Mouse (Mus musculus) hindbrain, embryonic 15.5 days (tissue): ENCODE measurements at regions not wholly inside any gene's neighbourhood (a gene's known extent, or its start where the extent isn't known, plus 50 kb on each side); places are given as distances from the start of the nearest gene placed in this dataset.

Experiments used
- ATAC-seq: fragments of 200-750 bp; cut with Nextera tagmentation; 2 replicates; pipeline ENCODE4 v1.8.0; 2017; ENCODE audit warnings: low read depth, moderate number of reproducible peaks, moderate TSS enrichment; ENCODE audit not compliant: low FRiP score
- H3K27ac ChIP-seq: fragments of 300-500 bp; sonication (generic); replicated peaks from 2 replicates; pipeline ENCODE4 v1.5.1; 2015; ENCODE audit warnings: mild to moderate bottlenecking, inconsistent platforms
- H3K27me3 ChIP-seq: fragments of 300-500 bp; sonication (generic); 2 replicates; pipeline ENCODE4 v1.6.1; 2015; ENCODE audit warnings: control low read depth, inconsistent platforms
- H3K36me3 ChIP-seq: fragments of 300-500 bp; sonication (generic); 2 replicates; pipeline ENCODE4 v1.6.1; 2015; ENCODE audit warnings: control low read depth, inconsistent platforms
- H3K4me1 ChIP-seq: fragments of 300-500 bp; sonication (generic); replicated peaks from 2 replicates; pipeline ENCODE4 v1.6.1; 2015; ENCODE audit warnings: control low read depth, inconsistent platforms
- H3K4me2 ChIP-seq: fragments of 300-500 bp; sonication (generic); 2 replicates; pipeline ENCODE4 v1.6.1; 2015; ENCODE audit warnings: moderate library complexity, mild to moderate bottlenecking, inconsistent platforms
- H3K4me3 ChIP-seq: fragments of 300-500 bp; sonication (generic); 2 replicates; pipeline ENCODE4 v1.5.1; 2015; ENCODE audit warnings: mild to moderate bottlenecking, inconsistent platforms
- H3K9ac ChIP-seq: fragments of 300-500 bp; sonication (generic); 2 replicates; pipeline ENCODE4 v1.6.1; 2015; ENCODE audit warnings: inconsistent platforms
- H3K9me3 ChIP-seq: fragments of 300-500 bp; sonication (generic); 2 replicates; pipeline ENCODE4 v1.6.1; 2016; ENCODE audit warnings: control low read depth, inconsistent platforms
- WGBS: fragments of 180-500 bp; shearing (Covaris S2); methylation state at CpG from one replicate; pipeline ENCODE4 v1.1.7; 2015; 5-methylcytosine and 5-hydroxymethylcytosine counted together

DNA sequence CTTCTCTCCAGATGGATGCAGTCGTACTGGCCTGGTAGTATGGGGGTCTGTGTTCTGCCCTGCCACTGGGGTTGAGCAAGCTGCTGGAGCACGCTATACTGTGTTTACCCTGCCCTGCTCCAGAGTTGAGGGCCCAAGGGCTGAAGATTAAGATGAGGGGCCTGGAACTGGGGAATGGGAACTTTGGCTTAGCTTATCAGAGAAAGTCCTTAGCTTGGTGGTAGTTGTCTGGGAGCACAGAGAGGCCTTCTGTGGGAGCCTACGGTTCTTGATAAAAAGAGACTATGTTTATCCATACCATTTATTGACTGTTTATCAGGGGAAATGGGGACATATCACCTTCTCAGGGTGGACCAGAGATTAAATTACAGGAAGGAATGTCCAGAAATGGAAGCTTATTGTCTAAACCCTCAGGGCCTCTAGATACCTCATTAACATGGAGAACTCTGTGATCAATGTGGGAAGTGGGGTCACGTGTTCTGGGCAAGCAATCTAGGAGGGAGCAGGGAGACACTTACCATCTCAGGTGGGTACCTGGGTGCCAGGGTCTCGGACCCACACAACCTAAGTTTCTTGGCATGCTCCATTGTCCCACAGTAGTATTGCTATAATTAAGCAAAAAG lies 58.7 kb downstream of the Mycn start:
- Histone ChIP-seq H3K4me1 (0 out of 2 replicates have a peak, but pooled peaks cover 4% of the 10 kb centered on the region), H3K27me3 (no peaks in the 10 kb centered on the region), H3K4me3 (no peak overlapping the region), H3K27ac (no peak overlapping the region), H3K36me3 (no peaks in the 10 kb centered on the region), H3K9me3 (no peaks in the 10 kb centered on the region), H3K9ac (no peak overlapping the region), H3K4me2 (no peak overlapping the region)
- ATAC-seq, result no peak
- WGBS, result 88% methylated on average over 5 of the region's 5 CpGs

DNA sequence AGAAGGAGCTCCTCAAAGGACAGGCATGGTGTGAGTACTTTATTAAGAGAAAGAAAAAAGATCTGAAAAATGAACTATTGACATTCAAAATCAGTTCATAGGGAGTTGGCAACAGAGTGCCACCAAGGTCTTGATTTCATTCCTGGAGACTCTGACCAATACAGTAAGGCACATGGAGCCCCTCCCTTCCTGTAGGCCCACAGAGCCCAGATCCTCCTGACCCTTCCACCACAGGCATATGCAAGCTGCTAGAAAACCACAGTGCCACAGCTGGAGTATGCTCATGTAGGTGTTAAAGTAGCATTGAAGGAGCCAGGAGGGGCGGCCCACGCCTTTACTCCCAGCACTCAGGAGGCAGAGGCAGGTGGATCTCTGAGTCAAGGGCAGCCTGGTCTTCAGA lies 63.7 kb downstream of the Mycn start:
- WGBS, result 95% methylated on average over 2 of the region's 2 CpGs
- no peaks in the 10 kb centered on the region for H3K9me3 ChIP-seq
- H3K27ac ChIP-seq, result peak overlapping the region; percentile 43; the same call in 1 of the 2 replicates
- no peaks in the 10 kb centered on the region for H3K36me3 ChIP-seq
- no peaks in the 10 kb centered on the region for H3K27me3 ChIP-seq
- H3K4me2 ChIP-seq, result no peak overlapping the region
- no peak overlapping the region for H3K9ac ChIP-seq
- no peak for ATAC-seq
- no peak overlapping the region for H3K4me3 ChIP-seq
- peaks cover 8% of the 10 kb centered on the region for H3K4me1 ChIP-seq

DNA sequence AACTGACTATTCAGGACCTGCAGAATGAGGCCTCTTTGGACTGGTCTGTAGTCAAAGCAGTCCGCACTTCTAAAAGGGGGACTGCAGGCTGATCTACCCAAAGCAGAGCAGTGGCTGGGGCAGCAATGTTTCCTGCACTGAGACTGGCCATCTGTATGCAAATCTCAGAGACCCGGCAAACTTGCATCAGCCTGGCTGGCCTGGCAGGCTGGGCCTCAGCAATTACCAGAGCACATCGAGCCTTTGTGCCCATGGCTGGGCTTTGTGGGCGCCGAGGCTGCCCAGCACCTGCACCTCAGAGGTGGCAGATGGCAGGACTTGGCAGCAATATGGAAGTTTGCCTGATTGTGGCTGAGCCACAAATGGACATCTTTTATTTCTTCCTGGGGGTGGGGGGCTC lies 64.2 kb downstream of the Mycn start:
- Histone ChIP-seq H3K27ac (peak overlapping the region; percentile 43), H3K9ac (no peak overlapping the region), H3K36me3 (no peaks in the 10 kb centered on the region), H3K4me2 (no peak overlapping the region), H3K4me1 (peaks cover 8% of the 10 kb centered on the region), H3K27me3 (no peaks in the 10 kb centered on the region), H3K9me3 (no peaks in the 10 kb centered on the region), H3K4me3 (no peak overlapping the region)
- 25% methylated on average over 5 of the region's 5 CpGs for WGBS
- peak; percentile 78 for ATAC-seq

DNA sequence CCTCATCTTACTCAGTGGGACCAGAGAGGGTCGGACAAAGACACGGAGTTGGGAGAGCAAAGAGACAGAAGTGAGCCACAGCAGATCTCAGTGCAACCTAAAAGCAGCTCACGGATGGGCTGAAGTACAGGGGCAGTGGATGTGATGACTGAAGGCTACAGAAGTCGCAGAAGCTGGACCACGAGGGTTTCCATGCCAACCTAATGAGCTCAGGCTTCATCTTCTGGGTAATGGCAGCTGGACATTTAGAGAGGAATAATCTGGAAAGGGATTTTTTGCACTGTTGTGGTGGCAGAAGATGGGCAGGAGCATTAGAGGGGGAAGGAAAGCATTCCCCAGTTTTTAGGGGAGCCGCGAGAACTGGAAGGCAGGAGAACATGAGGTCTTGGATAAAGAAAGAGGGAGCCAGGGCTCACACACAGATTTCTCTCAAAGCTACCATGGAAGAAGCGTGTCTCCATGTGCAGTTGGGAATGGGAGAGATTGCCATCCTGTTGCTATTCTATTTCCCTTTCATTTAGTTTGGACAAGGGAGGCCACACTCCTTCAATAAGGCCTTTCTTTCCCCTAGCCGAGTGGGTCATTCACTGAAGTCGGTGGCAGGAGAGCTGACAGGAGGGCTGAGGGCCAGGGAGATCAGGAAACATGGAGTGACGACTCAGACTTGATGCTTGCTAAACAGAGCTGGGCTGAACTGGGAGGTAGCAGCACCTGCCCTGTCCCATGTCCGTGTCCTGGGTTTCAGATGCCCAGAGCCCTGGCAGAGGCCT lies 65.6 kb downstream of the Mycn start:
- Histone ChIP-seq H3K36me3 (no peaks in the 10 kb centered on the region), H3K9ac (no peak overlapping the region), H3K4me2 (no peak overlapping the region), H3K4me3 (no peak overlapping the region), H3K27me3 (no peaks in the 10 kb centered on the region), H3K9me3 (no peaks in the 10 kb centered on the region), H3K4me1 (peaks cover 8% of the 10 kb centered on the region), H3K27ac (no peak overlapping the region)
- no peak for ATAC-seq
- WGBS, result 48% methylated on average over 12 of the region's 12 CpGs

DNA sequence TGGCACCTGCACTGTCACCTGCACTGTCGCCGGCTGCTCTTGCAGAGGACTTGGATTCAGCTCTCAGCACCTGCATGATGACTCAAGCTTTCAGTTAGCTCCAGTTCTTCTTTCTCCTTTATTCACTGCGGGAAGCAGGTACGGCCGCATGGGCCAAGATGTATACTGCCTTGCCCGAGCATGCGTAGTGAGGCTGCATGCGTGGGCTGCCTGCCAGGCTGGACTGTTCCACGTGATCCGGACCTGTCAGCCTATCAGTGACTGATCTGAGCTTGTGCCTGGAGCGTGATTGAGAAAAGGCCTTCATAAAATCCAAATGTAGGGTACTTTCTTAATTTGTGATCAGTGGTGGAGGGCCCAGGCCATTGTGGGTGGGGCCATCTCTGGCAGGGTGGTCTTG lies 68.2 kb downstream of the Mycn start:
- no peaks in the 10 kb centered on the region for H3K9me3 ChIP-seq
- no peak overlapping the region for H3K9ac ChIP-seq
- peaks cover 8% of the 10 kb centered on the region for H3K4me1 ChIP-seq
- WGBS, result 80% methylated on average over 11 of the region's 11 CpGs
- no peaks in the 10 kb centered on the region for H3K27me3 ChIP-seq
- H3K27ac ChIP-seq, result no peak overlapping the region
- ATAC-seq, result no peak
- H3K4me3 ChIP-seq, result no peak overlapping the region
- no peak overlapping the region for H3K4me2 ChIP-seq
- no peaks in the 10 kb centered on the region for H3K36me3 ChIP-seq

DNA sequence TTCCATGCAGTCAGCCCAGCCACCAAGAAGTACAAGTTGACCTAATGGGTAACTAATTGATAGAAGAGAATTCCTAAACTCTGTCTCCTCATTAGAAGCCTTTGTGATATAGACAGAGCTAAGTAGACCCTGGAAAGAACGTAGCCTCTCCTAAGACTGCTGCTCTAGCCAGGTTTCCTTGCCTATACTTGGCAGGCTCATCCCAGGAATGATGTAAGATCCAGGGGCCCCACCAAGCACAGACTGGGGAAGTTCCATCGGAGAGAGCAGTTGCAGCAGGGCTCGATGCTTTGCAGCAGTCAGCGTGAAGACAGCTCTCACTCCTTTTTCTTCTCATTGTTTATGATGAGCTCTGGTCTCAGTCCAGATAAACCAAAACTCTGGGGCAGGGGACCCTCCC lies 68.7 kb downstream of the Mycn start:
- WGBS, result 66% methylated on average over 4 of the region's 4 CpGs
- H3K36me3 ChIP-seq, result no peaks in the 10 kb centered on the region
- no peaks in the 10 kb centered on the region for H3K27me3 ChIP-seq
- no peaks in the 10 kb centered on the region for H3K9me3 ChIP-seq
- no peak overlapping the region for H3K4me2 ChIP-seq
- H3K27ac ChIP-seq, result no peak overlapping the region
- no peak overlapping the region for H3K4me3 ChIP-seq
- H3K4me1 ChIP-seq, result peaks cover 8% of the 10 kb centered on the region
- ATAC-seq, result no peak
- H3K9ac ChIP-seq, result no peak overlapping the region

DNA sequence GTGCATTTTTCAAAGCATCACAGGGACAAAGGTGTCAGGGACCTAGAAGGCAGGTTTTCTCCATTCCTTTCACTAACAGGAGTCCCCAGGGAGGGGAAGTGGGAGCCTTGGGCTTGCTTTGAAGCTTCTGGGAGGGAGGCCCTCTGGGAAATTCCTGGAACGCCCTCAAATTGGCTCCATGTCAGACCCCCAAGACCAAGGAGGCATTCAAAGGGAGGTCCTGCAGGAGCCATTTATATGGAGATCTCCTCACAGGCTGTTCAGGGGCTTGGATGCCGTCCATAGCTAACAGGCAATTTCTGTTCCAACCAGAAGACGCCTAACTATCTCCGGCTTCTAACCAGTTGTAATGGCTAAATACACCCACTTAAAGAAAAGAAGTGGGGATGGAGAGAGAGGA lies 70.4 kb downstream of the Mycn start:
- no peaks in the 10 kb centered on the region for H3K27me3 ChIP-seq
- H3K9me3 ChIP-seq, result no peaks in the 10 kb centered on the region
- WGBS, result 35% methylated on average over 4 of the region's 4 CpGs
- peak; percentile 63; the same call in 1 of the 2 replicates for ATAC-seq
- no peak overlapping the region for H3K4me3 ChIP-seq
- no peak overlapping the region for H3K27ac ChIP-seq
- no peak overlapping the region for H3K4me2 ChIP-seq
- no peaks in the 10 kb centered on the region for H3K36me3 ChIP-seq
- peaks cover 5% of the 10 kb centered on the region for H3K4me1 ChIP-seq
- H3K9ac ChIP-seq, result no peak overlapping the region

DNA sequence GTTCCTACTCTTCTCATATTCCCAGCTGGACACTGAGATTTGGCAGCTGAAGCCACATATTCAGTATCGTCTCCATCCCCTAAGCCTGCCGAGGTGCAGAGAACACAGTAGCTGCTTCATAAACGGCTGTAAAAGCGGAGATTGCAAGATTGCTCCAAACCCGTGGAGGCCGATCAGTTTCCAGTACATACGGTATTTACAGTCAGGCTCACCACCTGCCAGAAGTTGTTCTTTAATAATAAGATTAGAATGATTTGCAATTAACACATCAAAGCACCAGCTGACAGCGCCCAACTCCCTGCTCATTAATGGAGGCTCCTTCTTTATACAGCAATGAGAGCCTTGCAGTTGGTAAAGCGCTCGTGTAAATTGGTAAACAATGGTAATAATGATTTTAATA lies 75.1 kb downstream of the Mycn start:
- H3K27me3 ChIP-seq, result no peaks in the 10 kb centered on the region
- no peaks in the 10 kb centered on the region; the same call in 1 of the 2 replicates for H3K4me1 ChIP-seq
- H3K4me3 ChIP-seq, result no peak overlapping the region
- H3K4me2 ChIP-seq, result no peak overlapping the region
- no peak; the same call in 1 of the 2 replicates for ATAC-seq
- H3K9me3 ChIP-seq, result no peaks in the 10 kb centered on the region
- H3K27ac ChIP-seq, result no peak overlapping the region
- 45% methylated on average over 10 of the region's 10 CpGs for WGBS
- no peak overlapping the region for H3K9ac ChIP-seq
- H3K36me3 ChIP-seq, result no peaks in the 10 kb centered on the region

DNA sequence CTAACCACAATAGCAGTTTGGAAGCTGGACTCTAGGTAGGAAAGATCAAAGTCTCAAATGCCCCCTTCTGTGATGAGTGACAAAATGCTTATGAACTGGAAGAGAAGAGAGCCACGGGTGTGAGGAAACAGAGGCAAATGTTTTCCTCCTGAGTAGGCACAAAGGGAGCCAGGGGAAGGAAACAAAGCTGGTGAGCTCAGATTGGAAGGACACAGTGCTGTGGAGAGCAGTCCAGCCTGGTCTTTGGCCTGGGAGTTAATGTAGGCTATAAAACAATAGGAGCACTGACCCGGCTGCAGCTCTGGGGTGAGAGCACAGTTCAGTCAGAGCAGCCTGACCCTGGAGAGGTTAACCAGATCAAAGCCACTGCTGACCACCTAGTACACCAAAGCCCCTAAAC lies 91.0 kb downstream of the Mycn start:
- no peak overlapping the region for H3K4me3 ChIP-seq
- H3K4me2 ChIP-seq, result no peak overlapping the region
- H3K36me3 ChIP-seq, result no peaks in the 10 kb centered on the region
- no peaks in the 10 kb centered on the region for H3K27me3 ChIP-seq
- H3K27ac ChIP-seq, result no peak overlapping the region
- H3K4me1 ChIP-seq, result no peaks in the 10 kb centered on the region
- no peaks in the 10 kb centered on the region for H3K9me3 ChIP-seq
- 6% methylated on average over 2 of the region's 2 CpGs for WGBS
- no peak for ATAC-seq
- no peak overlapping the region for H3K9ac ChIP-seq

DNA sequence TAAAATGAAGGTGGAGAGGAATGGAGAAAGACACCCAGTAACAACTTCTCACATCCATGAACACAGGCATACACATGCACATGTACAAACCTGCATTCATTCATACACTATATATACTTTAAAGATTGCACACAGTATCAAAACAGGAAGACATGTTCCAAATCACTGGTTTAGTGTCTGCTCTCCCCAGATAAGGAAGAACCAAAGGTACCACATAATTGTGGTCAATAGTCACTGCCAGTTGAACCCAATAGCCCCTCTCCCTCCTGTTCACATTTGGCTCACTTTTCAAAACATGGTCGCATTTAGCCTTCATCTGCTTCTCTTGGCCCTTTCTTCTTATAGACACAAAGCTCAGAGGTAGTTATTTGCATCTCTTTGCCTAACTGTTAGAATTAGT lies 95.0 kb downstream of the Mycn start:
- WGBS, result 39% methylated on average over 1 of the region's 1 CpGs
- no peak for ATAC-seq
- no peak overlapping the region for H3K27ac ChIP-seq
- H3K9me3 ChIP-seq, result no peaks in the 10 kb centered on the region
- H3K4me1 ChIP-seq, result peaks cover 6% of the 10 kb centered on the region; the same call in 1 of the 2 replicates
- no peaks in the 10 kb centered on the region for H3K36me3 ChIP-seq
- H3K9ac ChIP-seq, result no peak overlapping the region
- H3K4me3 ChIP-seq, result no peak overlapping the region
- H3K4me2 ChIP-seq, result no peak overlapping the region
- no peaks in the 10 kb centered on the region for H3K27me3 ChIP-seq

DNA sequence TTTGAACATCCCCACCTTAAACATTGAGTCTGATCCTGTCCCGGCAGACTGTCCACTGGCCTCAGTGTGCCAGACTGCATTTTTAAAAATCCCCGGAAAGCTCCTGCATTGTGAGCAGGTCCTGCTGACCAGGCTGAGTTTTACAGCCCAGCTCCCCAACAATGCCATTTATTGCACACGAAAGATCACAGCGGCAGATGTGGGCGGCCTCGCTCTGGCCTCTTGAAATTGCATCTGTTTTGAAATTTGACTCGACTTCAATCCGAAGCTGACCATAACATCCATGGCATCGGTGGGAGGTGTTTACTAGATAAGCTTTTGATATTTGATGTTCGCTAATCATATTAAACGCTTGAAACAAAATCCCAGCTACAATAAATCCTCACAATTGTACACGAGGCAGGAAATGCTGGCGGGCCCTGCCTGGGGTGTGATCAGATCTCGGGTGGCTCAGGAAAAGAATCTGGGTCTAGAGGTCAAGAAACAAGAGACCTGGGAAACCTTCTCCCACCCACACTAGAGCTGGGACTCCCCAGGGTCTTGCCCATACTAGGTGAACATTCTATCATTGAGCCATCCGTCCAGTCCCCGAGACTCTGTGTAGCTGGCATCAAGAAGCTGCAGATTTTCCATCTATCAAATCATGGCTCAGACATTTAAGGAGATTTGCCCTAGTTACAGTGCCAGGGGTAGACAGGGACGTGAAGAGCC lies 99.3 kb downstream of the Mycn start:
- H3K4me2 ChIP-seq, result no peak overlapping the region
- no peak overlapping the region for H3K9ac ChIP-seq
- no peak overlapping the region for H3K4me3 ChIP-seq

More for the DNA sequence above, 99.3 kb downstream of the Mycn start:
- no peaks in the 10 kb centered on the region for H3K36me3 ChIP-seq
- H3K27ac ChIP-seq, result no peak overlapping the region
- no peaks in the 10 kb centered on the region for H3K9me3 ChIP-seq
- H3K27me3 ChIP-seq, result no peaks in the 10 kb centered on the region
- peaks cover 19% of the 10 kb centered on the region for H3K4me1 ChIP-seq
- no peak for ATAC-seq
- WGBS, result 37% methylated on average over 17 of the region's 17 CpGs
